Mouse (Mus musculus) forebrain, embryonic 16.5 days (tissue): ENCODE data around the gene Pkn3. TPM values are rescaled to one million over a fixed set of nuclear protein-coding genes. Genes with fewer than 3 reads are reported as not detected.

ENCODE experiments used
- ATAC-seq: fragments of 200-750 bp; cut with Nextera tagmentation; 2 replicates; pipeline ENCODE4 v1.8.0; 2017; ENCODE audit warnings: mild to moderate bottlenecking, moderate library complexity
- H3K27ac ChIP-seq: fragments of 300-500 bp; sonication (generic); 2 replicates; pipeline ENCODE4 v1.5.1; 2014; ENCODE audit warnings: low read length, control low read depth
- H3K27me3 ChIP-seq: fragments of 300-500 bp; sonication (generic); replicated peaks from 2 replicates; pipeline ENCODE4 v1.6.1; 2014; ENCODE audit warnings: low read length; ENCODE audit not compliant: control insufficient read depth, insufficient read depth
- H3K36me3 ChIP-seq: fragments of 300-500 bp; sonication (generic); 2 replicates; pipeline ENCODE4 v1.6.1; 2014; ENCODE audit not compliant: control insufficient read depth, insufficient read depth
- H3K4me1 ChIP-seq: fragments of 300-500 bp; sonication (generic); replicated peaks from 2 replicates; pipeline ENCODE4 v1.6.1; 2014; ENCODE audit warnings: low read length; ENCODE audit not compliant: control insufficient read depth, insufficient read depth
- H3K4me2 ChIP-seq: fragments of 300-500 bp; sonication (generic); 2 replicates; pipeline ENCODE4 v1.6.1; 2014; ENCODE audit warnings: mild to moderate bottlenecking, low read length, control low read depth
- H3K4me3 ChIP-seq: fragments of 300-500 bp; sonication (generic); replicated peaks from 2 replicates; pipeline ENCODE4 v1.5.1; 2014; ENCODE audit warnings: mild to moderate bottlenecking, low read length, control low read depth
- H3K9ac ChIP-seq: fragments of 300-500 bp; sonication (generic); replicated peaks from 2 replicates; pipeline ENCODE4 v1.6.1; 2014; ENCODE audit warnings: low read depth, low read length, control low read depth
- H3K9me3 ChIP-seq: fragments of 300-500 bp; sonication (generic); 2 replicates; pipeline ENCODE4 v1.6.1; 2016; ENCODE audit warnings: low read length; ENCODE audit not compliant: control insufficient read depth
- WGBS: fragments of 180-500 bp; shearing (Covaris S2); extraction: QIAGEN DNeasy Blood & Tissue Kit; methylation state at CpG from one replicate; pipeline ENCODE4 v1.1.7; 2014; 5-methylcytosine and 5-hydroxymethylcytosine counted together
- polyA plus RNA-seq: library from polyadenylated mRNA; unstranded; fragments of >200 nt; fragmentation: Nextera tagmentation; extraction: Ambion mirVana; gene quantifications from 2 replicates; pipeline ENCODE4 v1.2.1, GENCODE M21; 2015

Pkn3 gene
- polyA plus RNA-seq, 1 experiment from 2014 or later: 2.6 TPM

DNA sequence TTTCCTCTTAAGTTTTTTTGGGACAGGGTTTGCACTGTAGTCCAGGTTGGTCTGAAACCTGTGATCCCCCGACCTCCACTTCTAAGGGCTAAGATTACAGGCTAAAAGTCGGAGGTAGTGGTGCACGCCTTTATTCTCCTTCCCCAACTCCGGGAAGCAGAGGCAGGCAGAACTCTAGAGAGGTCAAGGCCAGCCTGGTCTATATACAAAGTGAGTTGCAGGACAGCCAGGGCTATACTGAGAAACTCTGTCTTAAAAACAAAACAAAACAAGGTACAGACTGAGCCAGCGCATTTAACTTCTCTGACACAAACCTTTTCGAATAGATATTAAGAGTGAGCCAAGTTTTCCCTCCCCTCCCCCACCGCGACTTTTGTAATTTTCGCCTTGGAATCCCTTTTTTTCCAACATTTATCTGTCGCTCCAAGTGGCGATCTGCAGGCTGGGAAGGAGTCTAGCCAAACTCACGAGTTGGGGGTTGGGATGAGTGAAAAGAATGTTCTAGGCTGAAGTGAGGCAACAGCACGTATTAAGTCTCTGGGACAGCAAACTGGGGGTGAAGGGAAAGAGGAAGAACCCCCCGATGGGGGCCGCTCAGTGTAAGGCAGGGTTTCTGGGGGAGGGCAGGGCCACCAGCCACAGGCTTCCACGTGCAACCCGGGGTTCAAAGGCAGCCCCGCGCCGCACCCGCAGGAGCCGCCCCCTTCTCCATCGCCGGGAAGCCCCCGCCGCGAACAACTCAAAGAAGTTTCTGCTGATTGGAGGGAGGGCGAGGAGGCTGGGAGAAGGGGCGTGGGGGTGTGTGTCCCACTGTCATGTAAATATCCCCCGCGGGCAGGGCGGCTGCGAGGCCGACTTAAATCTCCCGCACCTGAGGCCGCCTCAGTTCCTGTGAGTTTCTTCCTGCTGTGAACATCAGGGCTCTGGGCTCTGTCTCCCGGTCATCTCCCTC, 16.0 kb upstream of the Pkn3 start:
- 8% methylated on average over 36 of the region's 37 CpGs for WGBS
- ATAC-seq: no peak
- H3K4me3 ChIP-seq: peak overlapping the region; percentile 52

DNA sequence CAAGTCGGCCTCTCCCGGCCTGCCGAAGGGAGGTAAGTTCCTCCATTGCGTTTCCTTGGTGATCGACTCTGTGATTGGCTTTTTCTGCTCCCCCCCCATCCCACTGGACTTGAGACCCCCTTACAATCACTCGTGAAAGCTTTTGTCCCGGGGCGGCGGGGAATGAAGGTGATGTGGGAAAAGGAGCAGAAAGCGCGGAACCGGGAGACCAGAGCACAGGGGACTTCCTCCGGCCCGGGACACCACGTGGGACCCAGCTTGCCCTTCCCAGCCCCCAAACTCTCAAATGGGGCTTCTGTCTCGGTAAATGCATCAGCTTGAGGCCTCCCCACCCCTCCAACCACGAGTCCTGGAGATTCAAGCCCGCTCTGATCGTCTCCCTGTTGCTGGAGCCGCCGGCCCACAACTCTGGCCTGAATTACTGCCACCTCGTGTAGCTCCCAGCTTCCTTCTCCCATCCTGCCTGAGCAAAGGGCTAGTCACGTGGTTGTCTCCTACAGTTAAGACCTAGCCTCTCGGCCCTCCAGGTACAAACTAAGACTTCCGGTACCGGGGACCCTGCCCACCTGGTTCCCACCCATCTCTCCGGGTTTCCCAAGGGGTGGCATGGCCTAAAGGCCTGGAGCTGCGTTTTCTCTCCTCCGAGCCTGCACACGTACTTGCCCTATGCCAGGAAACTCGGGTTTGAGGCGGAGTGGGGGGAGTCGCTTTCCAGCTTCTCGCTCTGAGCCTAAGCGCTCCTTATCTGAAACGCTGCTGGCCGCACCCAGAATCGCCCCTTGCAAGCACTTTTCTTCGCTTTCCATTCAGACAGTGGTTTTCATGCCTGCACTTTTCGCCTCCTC, 15.0 kb upstream of the Pkn3 start:
- under 1% methylated on average over 40 of the region's 40 CpGs for WGBS
- H3K27ac ChIP-seq: peak overlapping the region; percentile 62
- no peak for ATAC-seq

More for the DNA sequence above, 16.0 kb upstream of the Pkn3 start:
- peak overlapping the region; percentile 62 for H3K27ac ChIP-seq
- no peaks in the 10 kb centered on the region for H3K9me3 ChIP-seq
- no peaks in the 10 kb centered on the region for H3K36me3 ChIP-seq
- H3K4me1 ChIP-seq: peaks cover 31% of the 10 kb centered on the region
- peak overlapping the region; percentile 60 for H3K9ac ChIP-seq
- peak overlapping the region; percentile 79 for H3K4me2 ChIP-seq
- no peaks in the 10 kb centered on the region for H3K27me3 ChIP-seq

GRCm38 (mm10) chr2:30063235-30063634, 14.2 kb upstream of the Pkn3 start:
- H3K4me2 ChIP-seq: peak overlapping the region; percentile 79
- peak overlapping the region; percentile 52 for H3K4me3 ChIP-seq
- peaks cover 36% of the 10 kb centered on the region for H3K4me1 ChIP-seq
- WGBS: 3% methylated on average over 8 of the region's 8 CpGs
- no peaks in the 10 kb centered on the region for H3K9me3 ChIP-seq
- peak overlapping the region; percentile 60 for H3K9ac ChIP-seq
- ATAC-seq: no peak
- peaks cover under 1% of the 10 kb centered on the region; the same call in 1 of the 2 replicates for H3K36me3 ChIP-seq
- peak overlapping the region; percentile 62 for H3K27ac ChIP-seq
- no peaks in the 10 kb centered on the region for H3K27me3 ChIP-seq

More for the DNA sequence above, 15.0 kb upstream of the Pkn3 start:
- Histone ChIP-seq H3K4me3 (peak overlapping the region; percentile 52), H3K4me2 (peak overlapping the region; percentile 79), H3K27me3 (no peaks in the 10 kb centered on the region), H3K9me3 (no peaks in the 10 kb centered on the region), H3K4me1 (peaks cover 31% of the 10 kb centered on the region), H3K9ac (peak overlapping the region; percentile 60), H3K36me3 (no peaks in the 10 kb centered on the region)

DNA sequence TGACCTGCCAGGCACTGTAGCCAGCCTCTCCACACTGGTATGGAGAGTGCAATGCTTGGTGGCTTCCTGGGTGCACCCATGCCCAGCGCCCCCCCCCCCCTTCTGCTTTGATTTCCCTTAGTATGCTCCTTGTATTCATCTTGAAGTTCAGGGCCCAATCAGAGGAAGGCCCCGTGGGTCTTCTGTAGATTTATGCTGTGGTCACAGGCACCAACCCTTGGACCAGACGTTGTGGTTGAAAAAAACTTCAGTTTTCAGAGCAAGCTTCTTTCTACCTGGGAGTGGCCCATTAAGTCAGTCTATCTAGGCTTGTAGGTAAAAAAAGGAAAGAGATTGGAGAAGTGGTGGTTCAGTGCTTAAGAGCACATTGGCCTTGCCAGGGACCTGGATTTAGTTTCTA, 13.7 kb upstream of the Pkn3 start:
- ATAC-seq: no peak
- Histone ChIP-seq H3K27ac (no peak overlapping the region), H3K4me2 (peak overlapping the region; percentile 79), H3K27me3 (no peaks in the 10 kb centered on the region), H3K4me3 (no peak overlapping the region; the same call in 1 of the 2 replicates), H3K4me1 (peaks cover 41% of the 10 kb centered on the region), H3K9me3 (no peaks in the 10 kb centered on the region), H3K9ac (peak overlapping the region; percentile 60), H3K36me3 (peaks cover 5% of the 10 kb centered on the region)
- 12% methylated on average over 2 of the region's 3 CpGs for WGBS

- no peak for ATAC-seq
- Histone ChIP-seq H3K9ac (no peak overlapping the region), H3K9me3 (no peaks in the 10 kb centered on the region), H3K27ac (no peak overlapping the region), H3K36me3 (peaks cover 5% of the 10 kb centered on the region), H3K4me2 (no peak overlapping the region), H3K4me3 (no peak overlapping the region), H3K27me3 (no peaks in the 10 kb centered on the region), H3K4me1 (peaks cover 41% of the 10 kb centered on the region)
- 30% methylated on average over 3 of the region's 3 CpGs for WGBS
Measured at GRCm38 (mm10) chr2:30064298-30064697, 13.2 kb upstream of the Pkn3 start.

GRCm38 (mm10) chr2:30066046-30066901, 11.2 kb upstream of the Pkn3 start:
- Histone ChIP-seq H3K36me3 (peaks cover 16% of the 10 kb centered on the region), H3K9me3 (no peaks in the 10 kb centered on the region), H3K4me2 (peak overlapping the region; percentile 68), H3K4me1 (peaks cover 39% of the 10 kb centered on the region), H3K27ac (peak overlapping the region; percentile 99), H3K9ac (peak overlapping the region; percentile 98), H3K4me3 (peak overlapping the region; percentile 88), H3K27me3 (no peaks in the 10 kb centered on the region)
- peak; percentile 93 for ATAC-seq
- WGBS: under 1% methylated on average over 62 of the region's 101 CpGs

GRCm38 (mm10) chr2:30067031-30067888, 10.2 kb upstream of the Pkn3 start:
- peak; percentile 37 for ATAC-seq
- Histone ChIP-seq H3K9me3 (no peaks in the 10 kb centered on the region), H3K4me1 (peaks cover 33% of the 10 kb centered on the region), H3K36me3 (peaks cover 16% of the 10 kb centered on the region), H3K4me3 (peak overlapping the region; percentile 88), H3K4me2 (peak overlapping the region; percentile 57), H3K27ac (peak overlapping the region; percentile 99), H3K9ac (peak overlapping the region; percentile 98), H3K27me3 (no peaks in the 10 kb centered on the region)
- under 1% methylated on average over 41 of the region's 69 CpGs for WGBS

- Histone ChIP-seq H3K9ac (peak overlapping the region; percentile 98), H3K27ac (no peak overlapping the region), H3K36me3 (peaks cover 18% of the 10 kb centered on the region)
Measured at GRCm38 (mm10) chr2:30067962-30068361, 9.5 kb upstream of the Pkn3 start.

More at GRCm38 (mm10) chr2:30067962-30068361, 9.5 kb upstream of the Pkn3 start:
- H3K4me1 ChIP-seq: peaks cover 28% of the 10 kb centered on the region
- peak overlapping the region; percentile 88 for H3K4me3 ChIP-seq
- 8% methylated on average over 7 of the region's 7 CpGs for WGBS
- no peaks in the 10 kb centered on the region for H3K27me3 ChIP-seq
- H3K4me2 ChIP-seq: peak overlapping the region; percentile 57
- no peaks in the 10 kb centered on the region for H3K9me3 ChIP-seq
- ATAC-seq: no peak
